Mouse (Mus musculus) cerebellum, adult 9-11 months (tissue): Measurements from ENCODE around the gene Cnksr1.

Source experiments
- DNase-seq: peaks from one replicate; pipeline ENCODE4 v3.0.0; 2022

Gene Cnksr1

GRCm38 (mm10) chr4:134202904-134203303 is 35.3 kb downstream of the Cnksr1 start, which contains the start of gene Gm7534:
Gene Gm7534, minus strand, starts transcription at chr4:134203004.
- DNase-seq: no peak

GRCm38 (mm10) chr4:134199371-134199770 is 38.8 kb downstream of the Cnksr1 start:
- no peak for DNase-seq

GRCm38 (mm10) chr4:134186268-134186667 is 51.9 kb downstream of the Cnksr1 start:
- no peak for DNase-seq

GRCm38 (mm10) chr4:134185569-134185968 is 52.6 kb downstream of the Cnksr1 start:
- DNase-seq: no peak

GRCm38 (mm10) chr4:134183711-134184110 is 54.5 kb downstream of the Cnksr1 start:
- DNase-seq: no peak

- DNase-seq: no peak
Observed at GRCm38 (mm10) chr4:134181825-134182224, 56.4 kb downstream of the Cnksr1 start.

GRCm38 (mm10) chr4:134181112-134181511 is 57.1 kb downstream of the Cnksr1 start:
- no peak for DNase-seq
